Mouse (Mus musculus) layer of hippocampus, postnatal 25 days (tissue): Measurements from ENCODE around the gene AC109138.7. TPM values are rescaled to one million over a fixed set of nuclear protein-coding genes. Genes with fewer than 3 reads are reported as not detected.

Experiments
- DNase-seq, 2 experiments: peaks; one replicate each; pipeline ENCODE4 v3.0.0; 2022; ENCODE audit warnings: mixed read lengths in 2 of 2, low spot score in 1 of 2; ENCODE audit errors: extremely low spot score in 1 of 2
- total RNA-seq, 2 experiments: library from RNA; stranded (reverse); gene quantifications; 2 replicates each; pipeline ENCODE4 v1.2.3; 2021

Gene AC109138.7
- total RNA-seq, 2 experiments from 2014 or later = not detected

DNA sequence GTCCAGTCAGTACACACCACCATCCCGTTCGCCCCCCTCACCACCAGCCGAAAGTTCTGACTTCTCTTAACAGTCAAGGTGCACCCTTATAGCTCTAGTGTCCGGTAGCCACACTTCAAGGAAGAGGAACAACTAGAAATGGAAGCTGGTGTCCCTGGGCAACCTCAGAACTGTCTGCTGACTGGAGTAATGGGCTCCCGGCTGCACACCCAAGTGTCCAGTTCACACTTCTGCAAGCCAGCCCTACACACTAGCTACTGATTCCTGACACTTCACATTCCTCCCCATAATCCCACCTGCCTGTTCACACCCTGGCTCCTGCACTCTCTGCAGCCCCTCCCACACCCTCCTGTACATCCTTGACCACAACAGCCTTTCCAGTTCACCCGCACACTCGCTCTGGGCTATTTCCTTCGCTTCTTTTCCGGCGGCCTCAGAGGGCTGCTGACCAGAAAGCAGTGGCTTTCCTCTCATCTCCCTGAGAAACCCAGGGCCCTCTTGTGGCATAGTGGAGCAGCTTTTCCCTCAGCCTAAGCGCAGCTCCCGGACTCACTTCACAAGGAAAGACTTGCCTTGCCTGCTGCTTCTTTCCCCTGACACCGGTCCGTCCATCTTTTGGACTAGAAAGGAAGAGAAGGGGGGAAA lies 2.0 kb downstream of the AC109138.7 start:
- DNase-seq = no peak

DNA sequence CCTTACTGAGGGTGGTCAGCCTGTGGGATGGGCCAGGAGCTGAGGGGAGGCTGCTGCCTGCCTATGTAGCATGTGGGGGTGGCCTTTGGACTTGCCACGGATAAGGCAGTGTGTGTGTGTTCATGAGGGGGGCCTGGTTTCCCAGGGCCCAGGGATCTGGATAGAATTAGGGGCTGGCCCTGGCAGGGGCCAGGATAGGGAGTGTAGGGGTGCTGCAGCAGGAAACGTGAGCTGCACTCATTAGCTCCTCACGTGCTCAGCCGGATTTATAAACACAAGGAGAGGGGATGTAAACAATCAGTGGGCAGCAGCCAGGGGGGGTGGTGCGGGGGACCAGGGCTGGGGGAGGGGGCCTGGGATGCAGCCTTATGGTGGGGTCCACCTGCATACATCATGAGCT lies 3.0 kb downstream of the AC109138.7 start:
- DNase-seq = no peak

DNA sequence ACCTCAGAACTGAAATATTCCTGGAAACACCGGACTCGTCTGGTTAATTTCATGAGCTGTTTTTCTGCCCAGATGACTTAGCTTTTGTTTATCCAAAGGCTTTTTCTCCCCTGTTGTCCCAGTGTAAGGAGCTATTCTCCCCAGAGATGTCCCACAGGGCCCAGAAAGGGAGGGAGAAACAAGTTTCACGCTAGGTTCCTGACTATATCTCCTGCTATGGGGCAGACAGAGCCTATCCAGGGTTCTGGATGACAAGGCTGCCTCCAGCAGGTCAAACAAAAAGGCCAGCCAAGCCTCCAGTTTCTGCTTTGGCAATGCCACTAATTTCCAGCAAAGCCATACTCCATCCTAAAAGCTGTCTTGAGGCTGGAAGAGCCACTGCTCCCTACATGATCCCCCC lies 3.7 kb downstream of the AC109138.7 start:
- no peak for DNase-seq

DNA sequence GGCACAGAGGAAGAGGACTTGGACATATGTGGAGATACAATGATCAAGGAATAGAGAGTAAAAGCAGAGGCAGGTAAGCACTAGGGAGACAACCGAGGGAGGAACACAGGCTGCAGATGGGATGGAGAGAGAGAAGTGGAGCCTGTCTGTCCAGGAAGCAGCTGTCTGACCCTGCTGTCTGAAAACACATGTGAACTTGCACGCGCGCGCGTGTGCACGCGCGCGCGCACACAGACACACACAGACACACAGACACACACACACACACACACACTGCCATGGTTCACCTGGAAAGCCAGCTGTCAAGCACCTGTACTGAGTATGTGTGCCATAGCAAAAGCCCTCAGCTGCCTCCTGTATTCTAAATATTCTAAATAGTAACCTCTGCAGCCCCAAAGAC lies 4.1 kb downstream of the AC109138.7 start:
- no peak for DNase-seq

DNA sequence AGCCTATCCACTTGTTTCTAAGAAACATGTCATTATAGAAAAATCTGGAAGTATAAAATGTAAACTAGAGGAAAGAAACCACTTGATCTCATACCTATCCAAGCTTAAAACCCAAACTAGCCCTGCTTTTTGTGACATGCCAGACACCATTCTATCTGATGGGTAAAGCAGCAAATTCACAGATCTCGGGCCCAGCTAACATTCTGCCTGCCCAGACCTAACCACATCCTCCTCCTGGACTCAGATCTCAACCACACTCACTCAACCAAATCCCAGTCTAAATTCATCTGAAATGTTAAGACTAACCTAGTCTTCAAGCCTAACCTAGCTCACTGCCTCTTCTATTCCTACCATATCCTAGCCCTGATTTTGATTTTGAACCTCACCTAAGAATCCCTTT lies 4.6 kb downstream of the AC109138.7 start:
- DNase-seq = no peak

DNA sequence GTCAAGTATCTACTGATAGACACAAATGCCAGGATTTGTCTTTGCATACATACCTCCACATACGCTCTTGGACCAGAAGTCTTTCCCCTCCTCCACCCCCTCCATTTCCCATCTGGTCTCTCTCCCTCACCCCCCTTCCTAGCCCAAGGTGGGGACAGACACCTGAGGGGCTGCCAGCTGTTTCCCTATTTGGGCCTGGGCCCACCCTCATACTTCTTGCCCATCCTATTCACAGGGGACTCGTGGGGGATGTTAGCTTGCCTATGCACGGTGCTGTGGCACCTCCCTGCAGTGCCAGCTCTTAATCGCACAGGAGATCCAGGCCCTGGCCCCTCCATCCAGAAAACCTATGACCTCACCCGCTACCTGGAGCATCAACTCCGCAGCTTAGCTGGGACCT lies 5.8 kb downstream of the AC109138.7 start:
- DNase-seq = no peak

DNA sequence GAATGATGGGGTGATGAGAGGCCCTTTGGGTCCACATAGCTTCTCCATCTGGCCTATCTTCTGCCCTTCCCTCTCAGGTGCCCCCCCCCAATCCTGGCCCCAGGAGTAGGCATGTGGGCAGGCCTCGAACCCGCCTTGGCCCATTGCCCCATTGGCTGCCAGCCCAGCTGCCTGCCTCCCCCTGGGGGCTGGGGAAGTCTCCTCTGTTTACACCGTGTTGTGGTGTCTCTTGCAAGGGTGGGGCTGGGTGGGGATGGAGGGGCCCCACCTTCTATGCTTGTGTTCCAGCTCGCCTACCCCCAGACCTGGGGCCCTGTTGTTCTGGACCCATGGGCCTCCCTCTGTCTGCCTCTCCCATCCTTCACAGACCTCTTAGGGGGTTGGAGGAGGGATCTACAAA lies 6.3 kb downstream of the AC109138.7 start:
- DNase-seq = no peak

DNA sequence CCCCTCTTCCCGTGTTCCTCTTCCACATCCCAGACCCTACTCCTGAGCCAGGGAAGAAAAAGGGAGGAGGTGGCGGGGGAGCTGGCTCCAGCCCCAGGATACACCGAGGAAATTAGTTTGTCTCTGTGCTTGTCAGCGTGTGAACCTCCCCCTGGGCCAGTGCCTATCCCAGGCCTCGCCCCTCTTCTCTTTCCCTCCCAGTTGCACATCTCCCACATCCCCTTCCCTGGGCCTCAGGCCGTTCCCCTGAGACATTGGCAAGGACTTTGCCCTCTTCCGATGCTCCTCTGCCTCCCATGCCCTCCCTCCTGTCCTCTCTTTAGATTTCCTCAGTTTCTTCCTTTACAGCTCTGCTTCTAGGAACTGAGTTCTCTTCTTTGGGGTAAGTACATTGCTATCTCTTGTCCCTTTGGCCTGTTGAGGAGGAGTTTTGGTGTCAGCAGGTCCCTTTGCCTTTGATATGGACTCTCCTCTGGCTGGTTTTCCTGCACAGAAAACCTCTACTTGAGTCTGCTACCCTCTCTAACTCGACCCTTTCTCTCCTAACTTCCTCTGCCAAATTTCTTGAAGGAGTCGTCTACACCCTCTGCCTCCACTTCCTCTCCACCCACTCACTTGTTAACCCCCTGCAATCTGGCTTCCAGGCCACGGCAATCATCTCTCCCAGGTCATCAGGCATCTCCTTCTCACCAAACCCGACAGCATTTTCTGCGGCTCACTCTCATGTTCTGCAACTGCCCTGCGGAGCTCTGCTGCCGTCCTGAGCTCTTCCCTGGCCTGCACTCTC lies 7.0 kb downstream of the AC109138.7 start:
- no peak for DNase-seq

DNA sequence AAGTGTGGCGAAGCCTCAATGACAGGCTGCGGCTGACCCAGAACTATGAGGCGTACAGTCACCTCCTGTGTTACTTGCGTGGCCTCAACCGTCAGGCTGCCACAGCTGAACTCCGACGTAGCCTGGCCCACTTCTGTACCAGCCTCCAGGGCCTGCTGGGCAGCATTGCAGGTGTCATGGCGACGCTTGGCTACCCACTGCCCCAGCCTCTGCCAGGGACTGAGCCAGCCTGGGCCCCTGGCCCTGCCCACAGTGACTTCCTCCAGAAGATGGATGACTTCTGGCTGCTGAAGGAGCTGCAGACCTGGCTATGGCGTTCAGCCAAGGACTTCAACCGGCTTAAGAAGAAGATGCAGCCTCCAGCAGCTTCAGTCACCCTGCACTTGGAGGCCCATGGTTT lies 8.0 kb downstream of the AC109138.7 start:
- no peak for DNase-seq

DNA sequence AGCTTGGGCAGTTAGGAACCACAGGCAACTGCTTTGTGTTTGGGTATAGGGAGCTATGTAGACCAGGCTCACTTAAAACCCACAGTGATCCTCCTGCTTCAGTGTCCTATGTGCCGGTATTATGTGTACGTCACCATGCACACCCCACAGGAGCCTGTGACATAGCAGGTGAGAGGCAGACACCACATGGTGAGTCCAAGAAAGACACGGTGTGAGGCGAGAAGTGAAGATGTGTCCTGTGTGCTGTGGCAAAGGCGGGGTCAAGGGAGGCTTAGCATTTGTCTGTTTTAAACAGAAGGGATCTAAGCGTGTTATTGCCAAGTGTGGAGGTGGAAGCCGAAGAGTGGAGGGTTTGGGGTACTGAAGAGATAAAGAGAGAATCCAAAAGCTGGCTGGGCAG lies 12.6 kb downstream of the AC109138.7 start:
- DNase-seq = no peak

DNA sequence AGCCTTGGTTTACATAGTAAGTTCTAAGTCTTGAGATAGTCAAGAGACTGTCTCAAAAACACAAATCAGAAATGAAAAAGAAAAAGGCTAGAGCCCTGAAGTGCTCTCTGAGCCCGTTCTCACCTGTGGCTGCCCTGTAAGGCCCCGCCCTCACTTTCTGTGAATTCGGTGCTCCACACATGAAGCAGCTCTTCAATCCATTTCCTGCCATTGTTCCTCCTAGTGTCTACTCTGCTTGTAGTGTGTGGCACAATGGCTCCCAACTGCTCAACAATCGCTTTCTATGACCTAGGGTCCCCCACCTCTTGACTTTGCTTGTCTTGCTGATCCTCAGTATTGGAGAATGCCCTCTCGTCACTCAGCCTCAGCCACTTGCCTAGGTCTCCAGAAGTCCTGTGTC lies 13.3 kb downstream of the AC109138.7 start:
- no peak for DNase-seq

DNA sequence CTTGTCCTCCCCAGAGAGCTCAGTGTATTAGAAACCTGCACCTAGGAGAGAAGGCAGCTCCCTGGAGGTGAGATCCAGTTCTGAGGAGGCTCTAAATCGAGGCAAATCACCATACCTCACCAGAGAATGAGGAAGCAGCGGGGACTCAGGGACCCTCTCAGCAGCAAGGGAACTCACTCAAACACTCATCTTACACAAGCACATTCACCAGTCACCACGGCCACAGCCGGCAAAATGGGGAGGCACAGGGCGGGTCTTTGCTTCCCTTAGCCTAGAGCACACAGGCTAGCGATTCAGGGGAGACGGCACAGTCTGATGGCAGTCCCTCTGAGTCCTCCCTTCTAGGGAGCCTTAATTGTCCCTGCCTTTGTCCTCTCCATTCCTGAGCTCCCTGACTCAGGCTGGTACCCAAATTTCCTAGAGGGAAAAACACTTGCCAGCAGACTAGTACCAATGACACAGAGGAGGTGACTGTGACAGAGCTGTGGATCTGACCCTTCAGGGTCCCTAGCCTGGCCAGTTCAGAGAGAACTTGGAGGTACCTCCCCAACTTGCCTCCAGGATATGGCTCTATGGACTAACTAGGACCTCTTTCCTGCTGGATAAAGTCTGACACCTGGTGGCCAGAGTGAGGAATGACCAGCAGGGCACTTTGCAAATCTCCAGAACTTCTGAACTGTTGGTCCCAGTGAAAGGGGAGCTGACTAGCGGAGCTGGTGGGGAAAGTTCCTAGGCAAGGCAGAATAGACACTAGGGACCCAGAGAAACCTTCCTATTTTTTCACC lies 13.9 kb downstream of the AC109138.7 start:
- DNase-seq = peak; percentile 46 to 58

DNA sequence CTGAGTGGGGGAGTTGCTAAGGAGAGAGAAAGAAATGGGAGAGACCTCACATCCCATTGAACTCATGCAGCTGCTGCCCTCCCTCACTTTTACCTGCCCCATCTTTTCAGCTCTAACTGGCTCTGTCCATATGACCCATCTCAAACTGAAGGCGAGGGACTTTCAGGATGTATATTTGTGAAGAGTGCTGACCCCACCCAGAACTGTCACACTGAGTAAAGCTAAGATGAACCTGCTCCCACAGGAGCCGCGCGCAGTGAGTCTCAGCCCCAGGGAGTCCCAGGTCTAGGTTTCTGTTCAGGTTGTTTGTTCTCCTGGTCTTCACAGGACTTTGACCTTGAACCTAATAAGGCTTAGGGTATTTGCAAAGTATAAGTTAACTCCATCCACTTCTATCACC lies 14.7 kb downstream of the AC109138.7 start:
- no peak for DNase-seq

DNA sequence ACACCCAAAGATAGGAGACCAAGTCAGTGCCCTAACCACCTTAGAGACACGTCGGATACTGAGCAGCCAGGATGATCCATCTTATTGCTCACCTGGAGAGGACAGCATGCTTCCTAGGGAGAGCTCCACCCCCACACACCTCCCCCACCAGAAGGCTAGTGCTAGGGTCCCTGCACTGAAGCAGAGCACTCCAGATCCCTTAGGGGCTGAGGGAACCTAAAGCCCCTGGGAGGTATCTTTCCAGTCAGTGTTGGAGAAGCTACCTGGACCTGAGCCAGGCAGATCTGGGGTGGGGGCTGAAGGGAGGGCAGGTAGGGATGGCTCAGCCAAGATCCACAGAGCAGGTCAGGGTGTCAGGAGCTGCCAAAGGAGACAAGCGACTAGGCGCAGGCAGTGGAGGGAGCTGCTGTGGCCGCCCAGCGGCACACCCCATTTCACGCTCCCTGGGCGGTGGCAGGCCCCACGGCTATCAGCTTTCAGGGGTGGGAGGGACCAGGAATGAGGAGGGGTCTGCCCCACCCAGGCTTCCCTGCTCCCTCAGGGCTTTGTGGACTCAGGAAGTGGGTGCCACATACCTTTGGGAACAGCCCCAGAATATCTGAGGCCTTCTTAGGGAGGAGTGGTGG lies 15.4 kb downstream of the AC109138.7 start:
- no peak for DNase-seq

DNA sequence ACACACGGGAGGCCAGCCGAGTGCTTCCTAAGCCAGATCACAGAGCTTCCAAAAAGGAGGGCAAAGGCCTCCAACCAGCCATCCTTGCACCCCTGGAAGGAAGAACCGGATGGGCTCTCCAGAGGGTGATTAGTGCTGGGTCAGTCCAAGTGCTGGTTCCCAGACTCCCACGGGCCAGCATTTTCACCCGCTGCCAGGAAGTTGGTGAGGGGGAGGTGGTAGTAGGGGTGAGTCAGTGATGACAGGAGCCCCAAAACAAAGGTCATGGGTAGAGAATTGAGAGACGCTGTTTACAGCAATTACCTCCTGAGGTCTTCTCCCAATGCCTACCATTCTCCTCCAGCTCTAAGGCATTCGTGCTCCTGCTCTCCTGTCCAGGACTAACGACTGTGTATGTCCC lies 16.3 kb downstream of the AC109138.7 start:
- DNase-seq = no peak

DNA sequence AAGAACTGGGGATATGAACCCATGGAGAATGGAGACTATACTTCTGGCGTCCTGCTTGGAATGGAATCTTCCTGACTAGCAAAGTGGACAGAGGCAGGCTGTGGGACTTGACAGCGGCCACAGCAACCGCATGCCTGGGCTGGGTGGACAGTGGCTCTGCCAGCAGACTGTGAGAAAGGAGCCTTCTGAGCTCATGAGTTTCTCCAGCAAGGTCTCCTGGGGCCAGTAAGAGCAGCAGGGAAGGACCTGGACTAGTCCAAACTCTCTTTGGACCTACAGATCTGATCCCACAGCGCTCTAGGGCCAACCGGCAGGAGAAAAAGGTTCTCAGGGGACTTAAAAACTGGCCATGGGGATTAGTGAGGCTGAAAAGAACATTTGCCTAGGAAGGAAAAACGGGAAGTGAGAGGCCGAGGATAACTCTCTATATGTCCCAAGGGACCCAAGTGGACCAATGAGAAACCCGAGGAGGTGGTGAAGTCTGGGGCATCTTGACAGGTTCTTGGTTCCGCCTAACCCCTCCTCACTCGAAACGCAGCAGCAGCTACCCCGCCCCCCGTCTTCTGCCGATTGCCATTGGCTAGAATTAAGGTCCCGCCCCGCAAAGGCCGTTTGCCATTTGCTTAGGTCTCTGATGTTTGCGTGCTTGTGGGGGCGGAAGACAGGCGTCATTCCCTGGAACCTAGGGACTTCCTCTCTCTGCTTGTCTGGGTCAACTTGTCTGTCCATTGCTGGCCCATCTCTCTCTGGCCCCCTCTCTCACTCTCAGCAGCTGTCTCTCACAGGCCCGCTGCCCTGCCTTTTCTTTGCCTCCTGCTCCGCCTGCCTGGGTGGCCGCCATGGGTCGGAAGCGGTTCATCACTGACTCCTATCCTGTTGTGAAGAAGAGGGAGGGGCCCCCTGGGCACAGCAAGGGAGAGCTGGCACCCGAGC lies 17.4 kb downstream of the AC109138.7 start, which contains the start of gene Pold4:
TSS of gene Pold4 (plus strand) at position 647 of the 933 bp plus-strand sequence.
- DNase-seq = peak; percentile 87 to 88

DNA sequence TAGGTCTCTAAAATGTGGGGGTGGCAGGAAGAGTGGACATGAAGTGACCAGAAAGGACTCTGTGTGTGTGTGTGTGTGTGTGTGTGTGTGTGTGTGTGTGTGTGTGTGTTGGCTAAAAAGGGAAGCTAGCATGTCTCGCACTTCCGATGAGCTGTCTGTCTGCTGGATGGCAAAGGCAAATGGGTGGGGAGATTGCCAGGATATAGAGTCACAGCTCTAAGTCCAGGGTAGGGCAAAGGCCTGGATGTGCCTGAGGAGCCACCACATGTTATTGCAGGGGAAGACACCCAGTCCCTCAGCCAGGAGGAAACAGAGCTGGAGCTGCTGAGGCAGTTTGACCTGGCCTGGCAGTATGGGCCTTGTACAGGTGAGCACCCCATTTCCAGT lies 18.0 kb downstream of the AC109138.7 start:
- DNase-seq = peak in 1 of 2 experiments; percentile 27

DNA sequence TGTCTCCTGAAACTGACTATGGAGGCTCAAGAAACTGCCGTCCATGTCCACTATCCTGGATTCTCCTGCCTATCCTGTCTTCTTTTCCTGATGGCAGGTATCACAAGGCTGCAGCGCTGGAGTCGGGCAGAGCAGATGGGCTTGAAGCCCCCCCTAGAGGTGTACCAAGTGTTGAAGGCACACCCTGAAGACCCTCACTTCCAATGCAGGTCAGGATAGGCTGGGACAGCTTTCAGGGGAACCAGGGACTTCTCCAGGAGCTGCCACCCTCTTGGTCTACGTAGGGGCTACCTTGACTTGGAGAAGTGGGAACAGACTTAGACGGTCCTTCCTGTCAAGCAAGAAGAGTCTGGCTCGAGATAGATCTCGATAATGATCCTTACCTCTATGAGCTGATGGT lies 18.5 kb downstream of the AC109138.7 start:
- DNase-seq = no peak

DNA sequence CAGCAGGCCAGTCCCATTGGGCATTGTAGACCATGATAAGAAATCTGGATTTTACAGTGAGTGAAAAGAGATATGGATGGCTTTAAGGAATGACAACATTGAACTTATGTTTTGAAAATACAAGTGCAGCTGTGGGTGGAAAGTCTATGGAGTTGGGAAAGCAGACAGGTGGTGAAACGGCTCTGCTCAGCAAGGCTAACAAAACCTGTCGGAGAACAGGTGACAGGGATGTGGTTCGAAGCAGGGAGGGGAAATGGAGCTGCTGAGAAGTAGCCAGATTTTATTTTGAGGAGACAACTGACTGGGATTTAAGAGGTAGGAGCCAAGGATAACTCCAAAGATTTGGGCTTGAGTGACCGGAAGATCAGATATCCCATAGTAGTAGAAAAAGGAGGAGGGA lies 20.4 kb downstream of the AC109138.7 start:
- DNase-seq = no peak

DNA sequence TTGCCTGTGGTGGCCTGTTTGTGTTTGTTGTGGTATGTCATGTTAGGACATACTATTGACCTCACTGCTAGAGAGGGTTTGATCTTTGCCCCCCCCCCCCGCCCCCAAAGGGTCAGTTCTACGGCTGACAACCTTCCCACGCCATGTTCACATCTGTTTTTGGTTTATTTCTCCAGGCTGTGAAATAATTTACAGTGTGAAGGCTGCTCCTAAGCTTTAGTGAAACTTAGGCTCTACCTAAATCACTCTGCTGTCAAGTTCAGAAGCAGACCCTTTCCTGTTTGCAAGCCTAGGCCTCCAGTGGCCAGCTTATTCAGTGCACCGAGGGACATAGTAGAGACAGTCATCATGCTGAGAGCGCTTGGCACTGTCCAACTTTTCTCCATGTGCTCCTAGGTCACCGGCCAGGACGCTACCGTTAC lies 26.1 kb downstream of the AC109138.7 start:
- no peak for DNase-seq
